Mouse (Mus musculus) limb, embryonic 13.5 days (tissue): ENCODE data around the gene Cox6a2. TPM values are rescaled to one million over a fixed set of nuclear protein-coding genes. Genes with fewer than 3 reads are reported as not detected.

Source experiments
- ATAC-seq: fragments of 200-750 bp; cut with Nextera tagmentation; 2 replicates; pipeline ENCODE4 v1.8.0; 2017; ENCODE audit warnings: low read depth, moderate number of reproducible peaks, moderate TSS enrichment; ENCODE audit not compliant: low FRiP score
- H3K27ac ChIP-seq: fragments of 300-500 bp; sonication (generic); 2 replicates; pipeline ENCODE4 v1.5.1; 2015; ENCODE audit warnings: inconsistent platforms, mild to moderate bottlenecking, moderate library complexity
- H3K27me3 ChIP-seq: fragments of 300-500 bp; sonication (generic); 2 replicates; pipeline ENCODE4 v1.6.1; 2015; ENCODE audit warnings: mild to moderate bottlenecking, inconsistent platforms
- H3K36me3 ChIP-seq: fragments of 300-500 bp; sonication (generic); 2 replicates; pipeline ENCODE4 v1.6.1; 2015; ENCODE audit warnings: inconsistent platforms, mild to moderate bottlenecking, moderate library complexity
- H3K4me1 ChIP-seq: fragments of 300-500 bp; sonication (generic); 2 replicates; pipeline ENCODE4 v1.6.1; 2015; ENCODE audit warnings: inconsistent platforms
- H3K4me2 ChIP-seq: fragments of 300-500 bp; sonication (generic); replicated peaks from 2 replicates; pipeline ENCODE4 v1.6.1; 2015; ENCODE audit warnings: inconsistent platforms, mild to moderate bottlenecking, moderate library complexity
- H3K4me3 ChIP-seq: fragments of 300-500 bp; sonication (generic); 2 replicates; pipeline ENCODE4 v1.5.1; 2015; ENCODE audit warnings: moderate library complexity, mild to moderate bottlenecking, inconsistent platforms
- H3K9ac ChIP-seq: fragments of 300-500 bp; sonication (generic); 2 replicates; pipeline ENCODE4 v1.6.1; 2015; ENCODE audit warnings: mild to moderate bottlenecking, inconsistent platforms
- H3K9me3 ChIP-seq: fragments of 300-500 bp; sonication (generic); 2 replicates; pipeline ENCODE4 v1.6.1; 2016; ENCODE audit warnings: inconsistent platforms
- WGBS: fragments of 180-500 bp; shearing (Covaris S2); methylation state at CpG from one replicate; pipeline ENCODE4 v1.1.7; 2015; 5-methylcytosine and 5-hydroxymethylcytosine counted together
- polyA plus RNA-seq: library from polyadenylated mRNA; unstranded; fragments of >200 nt; fragmentation: Nextera tagmentation; extraction: Ambion mirVana; gene quantifications from 2 replicates; pipeline ENCODE4 v1.2.1, GENCODE M21; 2015

The Cox6a2 gene
- polyA plus RNA-seq, result 24.2 and 27.0 TPM in 2 replicates

DNA sequence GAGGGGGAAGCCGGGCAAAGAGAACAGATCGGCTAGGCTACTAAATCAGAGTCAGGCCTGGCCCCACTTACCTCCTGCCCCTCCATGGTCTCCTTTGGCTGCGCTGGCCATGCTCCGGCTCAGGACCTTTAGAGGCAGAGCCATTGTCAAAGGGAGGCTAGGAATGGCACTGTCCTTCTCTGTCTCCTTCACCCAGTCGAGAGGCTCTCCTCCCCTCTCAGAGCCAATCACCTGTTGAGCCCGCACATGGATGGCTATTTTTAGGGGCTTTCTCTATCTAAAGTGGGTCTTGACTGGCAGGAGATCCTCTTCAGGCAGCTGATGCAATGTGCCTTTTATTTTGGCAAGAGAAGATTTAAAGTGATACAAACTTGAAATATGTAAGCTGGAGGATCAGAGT is at the start of gene Cox6a2:
TSS of gene Cox6a2 (minus strand) at position 236 of the 400 bp plus-strand sequence.
- no peak for ATAC-seq
- no peaks in the 10 kb centered on the region for H3K36me3 ChIP-seq
- no peaks in the 10 kb centered on the region for H3K4me1 ChIP-seq
- H3K4me2 ChIP-seq, result no peak within 1 kb of the TSS
- H3K27me3 ChIP-seq, result no peaks in the 10 kb centered on the region
- no peak within 1 kb of the TSS for H3K27ac ChIP-seq
- H3K9me3 ChIP-seq, result no peaks in the 10 kb centered on the region
- H3K4me3 ChIP-seq, result no peak within 1 kb of the TSS
- 81% methylated on average over 6 of the region's 6 CpGs for WGBS
- H3K9ac ChIP-seq, result no peak within 1 kb of the TSS

- ATAC-seq, result no peak
- no peaks in the 10 kb centered on the region; the same call in 1 of the 2 replicates for H3K27me3 ChIP-seq
- no peak overlapping the region for H3K9ac ChIP-seq
- H3K9me3 ChIP-seq, result no peaks in the 10 kb centered on the region
- no peak overlapping the region for H3K4me2 ChIP-seq
- peaks cover 21% of the 10 kb centered on the region for H3K4me1 ChIP-seq
- 90% methylated on average over 5 of the region's 5 CpGs for WGBS
- no peak overlapping the region for H3K27ac ChIP-seq
- H3K4me3 ChIP-seq, result no peak overlapping the region
- H3K36me3 ChIP-seq, result peaks cover 9% of the 10 kb centered on the region; the same call in 1 of the 2 replicates
These were observed 49.6 kb upstream of the Cox6a2 start for GRCm38 (mm10) chr7:128255757-128256156.

DNA sequence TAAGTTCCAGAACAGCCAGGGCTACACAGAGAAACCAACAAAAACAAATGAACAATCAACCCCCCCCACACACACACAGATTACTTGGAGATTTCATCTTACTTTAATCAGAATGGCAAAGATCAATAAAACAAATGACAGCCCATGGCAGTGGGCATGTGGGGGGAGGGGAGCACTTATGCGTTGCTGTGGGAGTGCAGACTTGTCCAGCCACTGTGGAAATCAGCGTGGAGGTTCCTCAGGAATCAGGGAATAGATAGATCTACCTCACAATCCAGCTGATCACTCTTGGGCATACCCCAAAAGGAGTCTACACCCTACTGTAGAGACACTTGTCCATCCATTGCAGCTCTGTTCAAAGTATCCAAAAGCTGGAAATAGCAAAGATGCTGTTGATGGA is 48.8 kb upstream of the Cox6a2 start:
- Histone ChIP-seq H3K4me3 (no peak overlapping the region), H3K27me3 (no peaks in the 10 kb centered on the region; the same call in 1 of the 2 replicates), H3K9ac (no peak overlapping the region), H3K27ac (no peak overlapping the region), H3K9me3 (no peaks in the 10 kb centered on the region), H3K4me2 (no peak overlapping the region), H3K36me3 (peaks cover 16% of the 10 kb centered on the region), H3K4me1 (peaks cover 21% of the 10 kb centered on the region)
- ATAC-seq, result no peak
- 70% methylated on average over 2 of the region's 2 CpGs for WGBS

GRCm38 (mm10) chr7:128252609-128253008 is 46.4 kb upstream of the Cox6a2 start:
- H3K36me3 ChIP-seq, result peaks cover 23% of the 10 kb centered on the region
- H3K9ac ChIP-seq, result peak overlapping the region; percentile 36; the same call in 1 of the 2 replicates
- no peaks in the 10 kb centered on the region for H3K9me3 ChIP-seq
- ATAC-seq, result peak; percentile 72
- H3K4me2 ChIP-seq, result peak overlapping the region; percentile 59
- 6% methylated on average over 24 of the region's 24 CpGs for WGBS
- no peaks in the 10 kb centered on the region for H3K27me3 ChIP-seq
- no peak overlapping the region; the same call in 1 of the 2 replicates for H3K27ac ChIP-seq
- H3K4me3 ChIP-seq, result peak overlapping the region; percentile 31
- H3K4me1 ChIP-seq, result peaks cover 32% of the 10 kb centered on the region

DNA sequence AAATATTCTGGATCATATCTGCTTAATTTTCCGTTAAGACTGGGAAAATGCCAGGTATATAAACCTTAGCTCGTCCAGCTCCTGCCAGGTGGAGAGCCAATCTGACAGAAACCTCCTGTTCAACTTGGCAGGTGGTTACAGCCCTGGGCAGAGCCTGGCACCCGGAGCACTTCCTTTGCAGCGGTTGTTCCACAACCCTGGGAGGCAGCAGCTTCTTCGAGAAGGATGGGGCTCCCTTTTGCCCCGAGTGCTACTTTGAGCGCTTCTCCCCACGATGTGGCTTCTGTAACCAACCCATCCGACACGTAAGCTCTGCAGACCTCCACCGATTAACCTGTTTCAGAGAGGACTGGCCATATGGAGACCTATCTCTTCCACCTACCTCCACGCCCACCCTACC is 45.8 kb upstream of the Cox6a2 start:
- Histone ChIP-seq H3K27ac (no peak overlapping the region), H3K4me1 (peaks cover 29% of the 10 kb centered on the region), H3K9ac (peak overlapping the region; percentile 45; the same call in 1 of the 2 replicates), H3K36me3 (peaks cover 23% of the 10 kb centered on the region), H3K4me3 (peak overlapping the region; percentile 31), H3K9me3 (no peaks in the 10 kb centered on the region), H3K27me3 (no peaks in the 10 kb centered on the region), H3K4me2 (peak overlapping the region; percentile 59)
- 35% methylated on average over 12 of the region's 12 CpGs for WGBS
- no peak for ATAC-seq

GRCm38 (mm10) chr7:128249998-128250397 is 43.8 kb upstream of the Cox6a2 start:
- Histone ChIP-seq H3K9ac (no peak overlapping the region), H3K27ac (no peak overlapping the region), H3K4me2 (no peak overlapping the region), H3K36me3 (peaks cover 28% of the 10 kb centered on the region), H3K4me3 (no peak overlapping the region), H3K4me1 (peaks cover 43% of the 10 kb centered on the region), H3K27me3 (no peaks in the 10 kb centered on the region), H3K9me3 (no peaks in the 10 kb centered on the region)
- whole genome bisulfite sequencing, result 89% methylated on average over 5 of the region's 5 CpGs
- no peak for ATAC-seq

DNA sequence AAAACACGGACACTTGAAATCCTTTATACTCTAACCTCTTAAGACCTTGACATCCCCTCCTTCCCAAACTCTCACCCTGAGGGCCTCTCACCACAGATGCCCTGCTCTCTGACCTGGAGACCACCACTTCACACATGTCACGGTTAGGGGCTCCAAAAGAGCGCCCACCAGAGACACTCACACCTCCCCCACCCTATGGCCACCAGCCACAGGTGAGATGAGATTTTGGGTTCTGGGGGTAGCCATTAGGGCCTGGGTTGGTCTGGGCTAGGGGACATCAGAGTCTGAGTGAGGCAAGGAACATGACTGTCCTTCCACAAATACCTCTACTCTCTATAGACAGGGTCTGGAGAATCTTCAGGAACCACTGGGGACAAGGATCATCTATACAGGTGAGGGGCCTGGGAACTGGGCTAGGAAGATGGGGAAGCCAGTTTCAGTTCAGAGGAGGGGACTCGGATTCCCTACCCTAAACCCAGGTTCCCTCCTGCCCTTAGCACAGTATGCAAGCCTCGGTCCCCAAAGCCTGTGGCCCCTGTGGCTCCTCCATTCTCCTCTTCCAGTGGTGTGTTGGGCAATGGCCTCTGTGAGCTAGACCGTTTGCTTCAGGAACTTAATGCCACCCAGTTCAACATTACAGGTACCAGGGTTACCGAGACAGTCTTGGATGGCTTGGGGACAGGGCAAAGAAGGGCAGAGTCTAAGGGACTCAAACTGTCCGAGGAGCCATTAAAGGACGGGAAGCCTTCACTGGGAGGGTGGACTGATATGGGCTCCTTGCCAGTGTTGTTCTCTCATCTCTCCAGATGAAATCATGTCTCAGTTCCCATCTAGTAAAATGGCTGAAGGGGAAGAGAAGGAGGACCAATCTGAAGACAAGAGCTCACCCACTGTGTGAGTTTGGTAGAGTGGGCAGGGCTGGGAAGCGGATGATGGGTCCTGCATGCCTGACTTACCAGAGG is 42.2 kb upstream of the Cox6a2 start:
- 87% methylated on average over 10 of the region's 10 CpGs for WGBS
- peak overlapping the region; percentile 39 for H3K9ac ChIP-seq
- H3K27ac ChIP-seq, result no peak overlapping the region
- H3K27me3 ChIP-seq, result no peaks in the 10 kb centered on the region
- no peaks in the 10 kb centered on the region for H3K9me3 ChIP-seq
- peak overlapping the region; percentile 59 for H3K4me3 ChIP-seq
- peaks cover 43% of the 10 kb centered on the region for H3K4me1 ChIP-seq
- H3K36me3 ChIP-seq, result peaks cover 34% of the 10 kb centered on the region
- ATAC-seq, result no peak
- H3K4me2 ChIP-seq, result peak overlapping the region; percentile 74

GRCm38 (mm10) chr7:128247443-128247842 is 41.3 kb upstream of the Cox6a2 start:
- 3% methylated on average over 13 of the region's 13 CpGs for WGBS
- Histone ChIP-seq H3K4me2 (peak overlapping the region; percentile 74), H3K27me3 (no peaks in the 10 kb centered on the region), H3K27ac (peak overlapping the region; percentile 89), H3K9me3 (no peaks in the 10 kb centered on the region), H3K9ac (peak overlapping the region; percentile 78), H3K4me3 (peak overlapping the region; percentile 59), H3K36me3 (peaks cover 40% of the 10 kb centered on the region), H3K4me1 (peaks cover 35% of the 10 kb centered on the region)
- peak; percentile 79 for ATAC-seq

DNA sequence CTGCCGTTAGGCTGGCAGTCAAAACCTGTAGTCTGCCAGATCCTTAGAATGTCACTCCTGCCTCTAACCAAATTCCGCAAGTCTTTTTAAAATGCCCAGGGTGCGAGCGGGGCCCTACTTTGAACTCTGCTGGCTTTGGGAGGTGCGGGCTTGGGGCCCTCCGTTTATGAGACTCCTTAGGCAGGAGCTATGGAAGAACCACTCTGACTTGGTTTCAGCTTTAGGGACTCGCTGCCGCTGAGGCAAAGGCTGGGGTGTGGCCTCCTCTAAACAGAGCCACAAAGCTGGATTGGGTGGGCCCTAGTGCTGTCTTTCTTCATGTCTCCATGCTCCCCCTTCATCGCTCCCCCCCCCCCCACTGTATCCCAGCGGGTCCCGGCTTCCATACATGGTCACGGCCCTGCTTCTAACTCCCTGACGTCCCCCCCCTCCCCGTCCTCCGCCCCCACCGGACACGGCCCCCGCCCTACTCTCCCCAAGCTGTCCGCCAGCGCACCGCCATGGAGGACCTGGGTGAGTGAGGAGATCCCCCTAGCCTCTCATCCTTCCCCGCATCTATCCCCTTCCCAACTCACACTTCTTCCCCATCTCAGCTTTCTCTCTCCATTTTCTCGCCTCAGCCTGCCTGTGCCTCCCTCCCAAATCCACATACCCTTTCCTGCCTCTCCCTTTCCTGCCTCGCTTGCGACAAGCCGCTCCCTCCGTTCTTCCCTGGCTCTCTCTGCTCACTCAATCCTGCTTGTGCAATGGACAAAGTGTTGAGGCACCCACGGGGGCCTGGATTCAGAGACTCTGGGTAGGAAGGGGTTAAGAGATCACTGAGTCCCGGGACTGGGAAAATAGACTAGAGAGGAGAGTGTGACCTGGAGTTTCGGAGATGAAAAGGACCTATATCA is 40.6 kb upstream of the Cox6a2 start, which contains the start of gene Tgfb1i1:
TSS of gene Tgfb1i1 (plus strand) at position 317 of the 896 bp plus-strand sequence.
- Histone ChIP-seq H3K27ac (peak within 1 kb of the TSS; percentile 89), H3K9me3 (no peaks in the 10 kb centered on the region), H3K4me1 (peaks cover 28% of the 10 kb centered on the region), H3K4me3 (peak within 1 kb of the TSS; percentile 59), H3K4me2 (peak within 1 kb of the TSS; percentile 74), H3K27me3 (no peaks in the 10 kb centered on the region), H3K36me3 (peaks cover 47% of the 10 kb centered on the region), H3K9ac (peak within 1 kb of the TSS; percentile 78)
- WGBS, result 2% methylated on average over 28 of the region's 30 CpGs
- ATAC-seq, result peak; percentile 84

DNA sequence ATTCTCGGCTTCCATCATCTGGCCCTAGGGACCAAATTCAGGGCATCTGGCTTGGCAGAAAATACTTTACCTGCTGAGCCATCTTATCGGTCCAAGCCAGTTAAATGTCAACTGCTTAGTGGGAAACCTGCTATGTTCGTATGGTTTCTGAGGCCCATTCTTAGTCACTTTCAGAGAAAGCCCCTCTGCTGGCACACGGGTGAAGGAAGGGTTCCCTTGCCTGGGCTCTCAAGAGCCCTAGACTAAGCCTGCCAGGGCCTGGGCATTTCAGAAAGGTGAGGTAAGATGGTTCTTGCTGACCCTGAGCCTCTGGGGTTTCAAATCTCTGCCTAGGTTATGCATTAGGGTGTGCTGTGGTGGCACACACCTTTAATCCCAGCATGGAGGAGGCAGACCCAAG is 39.4 kb upstream of the Cox6a2 start:
- no peak for ATAC-seq
- 0 out of 2 replicates have a peak overlapping the region, but pooled peaks have one; percentile 78 for H3K9ac ChIP-seq
- no peak overlapping the region for H3K4me3 ChIP-seq
- WGBS, result 81% methylated on average over 4 of the region's 4 CpGs
- H3K4me1 ChIP-seq, result peaks cover 27% of the 10 kb centered on the region
- H3K36me3 ChIP-seq, result peaks cover 58% of the 10 kb centered on the region
- 0 out of 2 replicates have a peak overlapping the region, but pooled peaks have one; percentile 89 for H3K27ac ChIP-seq
- H3K9me3 ChIP-seq, result no peaks in the 10 kb centered on the region
- H3K27me3 ChIP-seq, result no peaks in the 10 kb centered on the region
- peak overlapping the region; percentile 74; the same call in 1 of the 2 replicates for H3K4me2 ChIP-seq

DNA sequence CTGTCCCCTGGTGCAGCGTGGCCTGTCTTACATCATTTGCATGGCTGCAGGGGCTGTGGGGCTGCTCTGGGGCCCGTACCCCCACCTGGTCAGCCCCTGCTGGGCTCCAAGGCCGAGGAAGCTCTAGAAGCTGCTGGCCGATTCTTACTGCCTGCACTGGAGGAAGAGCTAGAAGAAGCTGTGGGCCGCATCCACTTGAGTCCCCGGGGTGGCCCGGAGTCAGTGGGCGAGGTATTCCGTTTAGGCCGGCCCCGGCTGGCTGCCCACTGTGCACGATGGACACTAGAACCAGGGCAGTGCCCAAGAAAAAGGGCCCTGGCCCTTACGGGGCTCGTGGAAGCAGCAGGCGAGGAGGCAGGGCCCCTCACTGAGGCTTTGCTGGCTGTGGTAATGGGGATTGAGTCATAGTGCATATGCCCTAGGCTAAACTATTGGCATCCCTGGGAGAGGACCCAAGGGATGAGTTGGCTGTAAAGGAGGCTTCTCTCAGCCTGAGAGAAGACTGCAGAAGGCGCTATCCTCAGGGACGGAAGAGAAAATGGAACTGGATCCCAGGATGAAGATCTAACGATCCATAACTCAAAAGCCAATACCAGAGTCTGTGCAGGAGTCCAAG is 38.3 kb upstream of the Cox6a2 start:
- H3K36me3 ChIP-seq, result peaks cover 57% of the 10 kb centered on the region
- H3K4me1 ChIP-seq, result peaks cover 29% of the 10 kb centered on the region
- H3K9ac ChIP-seq, result no peak overlapping the region
- WGBS, result 81% methylated on average over 18 of the region's 18 CpGs
- no peaks in the 10 kb centered on the region for H3K27me3 ChIP-seq
- H3K9me3 ChIP-seq, result no peaks in the 10 kb centered on the region
- H3K4me3 ChIP-seq, result no peak overlapping the region
- no peak overlapping the region for H3K4me2 ChIP-seq
- no peak for ATAC-seq
- no peak overlapping the region for H3K27ac ChIP-seq
